Mouse (Mus musculus): ENCODE measurements around the gene Sv2a. TPM values are rescaled to one million over a fixed set of nuclear protein-coding genes. Genes with fewer than 3 reads are reported as not detected.
"Not testable (repeated sequence)": the region's sequence is repeated elsewhere in the genome, so short reads cannot be mapped to it uniquely, and the experiment has no call there.

Gene Sv2a
- polyA plus RNA-seq, 1 experiment from 2014 or later: 72.0 TPM

DNA sequence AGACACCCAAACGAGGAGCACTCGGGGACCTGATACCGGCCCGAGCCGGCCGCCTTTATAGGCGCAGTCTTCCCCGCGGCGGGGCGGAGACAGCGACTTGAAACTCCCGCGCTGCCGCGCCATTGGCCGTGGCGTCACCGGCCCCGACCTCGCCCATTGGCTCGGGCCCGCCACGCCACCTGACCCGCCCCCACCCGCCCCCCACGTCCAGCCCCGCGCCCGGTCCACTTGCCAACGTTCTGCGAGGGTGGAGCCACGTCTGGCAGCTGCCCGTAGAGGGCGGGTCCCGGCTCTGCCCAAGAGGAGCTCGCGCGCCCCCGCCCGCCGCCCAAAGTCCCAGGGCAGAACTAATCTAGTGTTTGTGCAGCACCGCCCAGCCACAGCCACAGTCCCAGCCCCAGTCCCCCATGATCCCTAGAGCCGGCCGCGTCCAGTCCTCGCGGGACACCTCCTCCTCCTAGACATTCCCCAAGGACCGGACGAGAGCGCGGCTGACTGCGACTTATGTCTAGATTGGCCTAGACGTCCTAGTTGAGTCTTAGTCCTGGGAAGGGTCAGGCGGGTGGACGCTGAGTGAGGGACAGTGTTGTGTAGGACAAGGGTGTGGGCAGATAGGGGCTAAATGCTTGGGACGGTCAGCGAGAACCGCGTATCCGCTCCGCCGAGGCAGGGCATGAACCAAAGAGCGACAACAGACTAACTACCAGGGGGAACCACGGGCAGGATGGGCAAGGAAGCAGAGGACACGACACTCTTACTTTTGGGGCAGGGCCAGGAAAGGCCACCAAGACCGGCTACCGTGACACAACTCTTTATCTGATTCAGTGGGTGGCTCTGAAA is 58.2 kb downstream of the Sv2a start, which contains the start of gene Hist2h3c2:
Gene Hist2h3c2 (minus strand): TSS at position 174 of the 840 bp plus-strand sequence.
- ATAC-seq: peak; percentile 94
- not testable (repeated sequence) for H3K9me3 ChIP-seq, H3K36me3 ChIP-seq, H3K27me3 ChIP-seq
- under 1% methylated on average over 24 of the region's 68 CpGs for WGBS
- Histone ChIP-seq H3K4me1 (replicated peaks) (peaks cover 27% of the 10 kb centered on the region), H3K4me2 (replicated peaks) (peak within 1 kb of the TSS; percentile 57), H3K9ac (replicated peaks) (peak within 1 kb of the TSS; percentile 54), H3K4me3 (replicated peaks) (peak within 1 kb of the TSS; percentile 41), H3K27ac (peak within 1 kb of the TSS; percentile 80)

DNA sequence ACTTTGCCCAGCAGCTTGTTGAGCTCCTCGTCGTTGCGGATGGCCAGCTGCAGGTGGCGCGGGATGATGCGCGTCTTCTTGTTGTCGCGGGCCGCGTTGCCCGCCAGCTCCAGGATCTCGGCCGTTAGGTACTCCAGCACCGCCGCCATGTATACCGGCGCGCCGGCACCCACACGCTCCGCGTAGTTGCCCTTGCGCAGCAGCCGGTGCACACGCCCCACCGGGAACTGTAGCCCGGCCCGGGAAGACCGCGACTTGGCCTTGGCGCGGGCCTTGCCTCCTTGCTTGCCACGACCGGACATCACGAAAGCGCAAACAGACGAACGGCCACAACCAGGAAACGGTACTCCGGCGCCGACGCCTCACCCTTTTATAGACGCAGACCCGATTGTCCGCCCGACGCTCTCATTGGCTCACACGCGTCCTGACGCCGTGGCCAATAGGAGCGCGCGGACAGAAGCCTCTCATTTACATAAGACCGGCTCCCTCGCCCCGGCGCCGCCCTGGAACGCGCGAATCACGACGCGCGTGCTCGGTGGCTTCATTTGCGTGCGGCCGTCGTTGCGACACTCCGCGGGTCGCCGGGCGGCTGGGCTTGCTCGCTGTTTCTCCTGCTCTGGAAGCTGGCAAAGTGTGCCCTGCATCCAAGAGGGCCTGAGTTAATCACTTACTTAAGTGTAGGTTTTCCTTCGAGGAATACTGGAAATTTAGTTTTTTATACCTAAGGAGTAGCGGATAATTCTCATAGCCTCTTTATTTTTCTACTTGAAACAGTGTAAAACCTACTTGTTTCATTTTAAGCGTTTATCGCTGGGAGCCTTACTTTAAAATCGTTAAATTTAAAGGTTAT is 59.2 kb downstream of the Sv2a start, which contains the start of gene Hist2h2aa2:
Gene Hist2h2aa2 (minus strand): TSS at position 328 of the 850 bp plus-strand sequence.
- H3K4me3 ChIP-seq (replicated peaks): peak within 1 kb of the TSS; percentile 41
- peak; percentile 83 for ATAC-seq
- WGBS: 3% methylated on average over 40 of the region's 85 CpGs

DNA sequence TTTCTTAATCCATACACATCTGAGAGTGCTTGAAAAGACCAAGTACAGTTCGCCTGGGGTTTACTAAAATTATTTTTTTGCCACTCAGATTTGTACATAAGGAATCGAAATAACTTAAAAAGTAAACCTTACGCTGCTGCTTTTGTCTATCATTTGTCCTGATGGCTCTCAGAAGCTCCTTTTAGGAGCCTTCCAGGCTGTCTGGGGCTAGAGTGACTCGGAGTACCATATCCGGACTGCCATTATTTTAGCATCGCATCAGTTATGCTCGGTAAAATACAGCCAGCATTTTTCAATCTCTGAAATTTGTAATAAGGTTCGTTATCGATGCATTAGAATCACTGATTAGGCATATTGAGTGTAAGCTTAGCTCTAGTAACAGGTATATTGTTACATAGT is 59.8 kb downstream of the Sv2a start:
- peaks cover 35% of the 10 kb centered on the region for H3K4me1 ChIP-seq (replicated peaks)

More for the DNA sequence above, 59.2 kb downstream of the Sv2a start, which contains the start of gene Hist2h2aa2:
- H3K9me3 ChIP-seq, H3K27me3 ChIP-seq, H3K36me3 ChIP-seq: not testable (repeated sequence)
- peak within 1 kb of the TSS; percentile 55 for H3K9ac ChIP-seq (replicated peaks)
- peak within 1 kb of the TSS; percentile 46 for H3K4me2 ChIP-seq (replicated peaks)
- peak within 1 kb of the TSS; percentile 83 for H3K27ac ChIP-seq
- H3K4me1 ChIP-seq (replicated peaks): peaks cover 35% of the 10 kb centered on the region

DNA sequence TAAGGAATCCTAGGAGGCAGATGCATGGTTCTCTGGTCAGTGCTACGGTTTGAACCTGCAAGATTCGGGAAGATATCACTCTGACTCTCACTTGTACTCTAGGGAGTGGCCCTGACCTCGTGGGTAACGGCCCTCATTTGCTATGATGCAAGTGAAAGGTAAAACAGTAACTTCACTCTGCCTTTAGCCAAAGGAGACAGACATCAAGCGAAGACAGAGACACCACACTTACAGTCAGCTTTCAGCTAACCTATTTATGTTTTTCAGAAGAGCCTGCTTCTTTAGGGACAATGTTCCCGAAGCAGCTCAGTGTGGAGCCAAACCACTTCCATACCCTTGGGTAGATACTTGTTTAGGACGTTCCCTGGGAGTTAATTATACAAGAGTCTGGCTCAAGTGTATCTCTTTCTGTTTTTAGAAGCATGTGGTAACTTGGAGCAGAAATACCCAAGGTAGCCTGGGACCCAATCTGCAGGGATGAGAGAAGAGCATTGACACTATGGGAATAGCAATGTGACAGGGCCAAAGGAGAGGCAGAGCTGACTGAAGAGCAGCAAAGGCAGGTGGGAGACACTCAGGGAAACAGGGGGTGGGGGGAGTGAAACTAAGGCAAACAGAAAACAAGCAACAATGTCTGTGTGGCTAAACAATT is 63.1 kb downstream of the Sv2a start:
- Histone ChIP-seq H3K27me3 (no peaks in the 10 kb centered on the region), H3K4me2 (replicated peaks) (peak overlapping the region; percentile 63), H3K9me3 (no peaks in the 10 kb centered on the region), H3K36me3 (no peaks in the 10 kb centered on the region), H3K4me1 (replicated peaks) (peaks cover 38% of the 10 kb centered on the region), H3K4me3 (replicated peaks) (peak overlapping the region; percentile 42; the same call in 1 of the 2 replicates), H3K27ac (peak overlapping the region; percentile 94), H3K9ac (replicated peaks) (no peak overlapping the region)
- WGBS: 88% methylated on average over 7 of the region's 7 CpGs
- ATAC-seq: no peak

More for the DNA sequence above, 59.8 kb downstream of the Sv2a start:
- Histone ChIP-seq H3K36me3 (no peaks in the 10 kb centered on the region), H3K9me3 (no peaks in the 10 kb centered on the region), H3K27me3 (no peaks in the 10 kb centered on the region), H3K9ac (replicated peaks) (peak overlapping the region; percentile 55), H3K4me2 (replicated peaks) (peak overlapping the region; percentile 44), H3K27ac (peak overlapping the region; percentile 83), H3K4me3 (replicated peaks) (peak overlapping the region; percentile 22)
- WGBS: 74% methylated on average over 9 of the region's 9 CpGs
- ATAC-seq: no peak

Small RNA genes within 50 kb of the gene (microRNA-seq; reads per million reads assigned to microRNA genes)
- not detected for gene Gm44492
- gene Gm47311: not detected

Other genes starting within 250 kb of the Sv2a start
- gene Plekho1, start 185.2 kb upstream of the Sv2a start, polyA plus RNA-seq (2015; fragmentation: Nextera tagmentation; extraction: Ambion mirVana): 61.2 and 77.0 TPM in 2 replicates
- 63.7 and 67.4 TPM in 2 replicates for gene Vps45, start 122.7 kb upstream of the Sv2a start, polyA plus RNA-seq (2015; fragmentation: Nextera tagmentation; extraction: Ambion mirVana)
- 10.2 and 11.4 TPM in 2 replicates for gene Otud7b, start 76.6 kb upstream of the Sv2a start, polyA plus RNA-seq (2015; fragmentation: Nextera tagmentation; extraction: Ambion mirVana)
- gene Mtmr11, start 19.1 kb upstream of the Sv2a start, polyA plus RNA-seq (2015; fragmentation: Nextera tagmentation; extraction: Ambion mirVana): 9.1 and 12.2 TPM in 2 replicates
- 152 and 154 TPM in 2 replicates for gene Sf3b4, start 8.8 kb upstream of the Sv2a start, polyA plus RNA-seq (2015; fragmentation: Nextera tagmentation; extraction: Ambion mirVana)
- gene Bola1, start 38.6 kb downstream of the Sv2a start, polyA plus RNA-seq (2015; fragmentation: Nextera tagmentation; extraction: Ambion mirVana): 67.7 and 70.4 TPM in 2 replicates
- gene Hist2h2ab, start 38.7 kb downstream of the Sv2a start, polyA plus RNA-seq (2015; fragmentation: Nextera tagmentation; extraction: Ambion mirVana): 0.71 TPM in 1 of 2 replicates, not detected in the other
- gene Hist2h2ac, start 39.7 kb downstream of the Sv2a start, polyA plus RNA-seq (2015; fragmentation: Nextera tagmentation; extraction: Ambion mirVana): 4.4 and 5.4 TPM in 2 replicates
- gene Hist2h2be, start 40.0 kb downstream of the Sv2a start, polyA plus RNA-seq (2015; fragmentation: Nextera tagmentation; extraction: Ambion mirVana): 5.9 and 6.5 TPM in 2 replicates
- 6.9 and 7.8 TPM in 2 replicates for gene Hist2h3c2, start 58.0 kb downstream of the Sv2a start, polyA plus RNA-seq (2015; fragmentation: Nextera tagmentation; extraction: Ambion mirVana)
- 75.5 and 102 TPM in 2 replicates for gene Hist2h2aa2, start 59.1 kb downstream of the Sv2a start, polyA plus RNA-seq (2015; fragmentation: Nextera tagmentation; extraction: Ambion mirVana)
- gene Hist2h2aa1, start 64.3 kb downstream of the Sv2a start, polyA plus RNA-seq (2015; fragmentation: Nextera tagmentation; extraction: Ambion mirVana): 23.2 and 42.5 TPM in 2 replicates
- 0.34 TPM in 2 replicates for gene Hist2h3c1, start 65.5 kb downstream of the Sv2a start, polyA plus RNA-seq (2015; fragmentation: Nextera tagmentation; extraction: Ambion mirVana)
- 11.1 and 13.2 TPM in 2 replicates for gene Hist2h4, start 82.2 kb downstream of the Sv2a start, polyA plus RNA-seq (2015; fragmentation: Nextera tagmentation; extraction: Ambion mirVana)
- gene Hist2h3b, start 87.5 kb downstream of the Sv2a start, polyA plus RNA-seq (2015; fragmentation: Nextera tagmentation; extraction: Ambion mirVana): 47.8 and 48.8 TPM in 2 replicates
- 9.1 TPM in 2 replicates for gene Hist2h2bb, start 88.6 kb downstream of the Sv2a start, polyA plus RNA-seq (2015; fragmentation: Nextera tagmentation; extraction: Ambion mirVana)
- gene Fcgr1, start 112.8 kb downstream of the Sv2a start, polyA plus RNA-seq (2015; fragmentation: Nextera tagmentation; extraction: Ambion mirVana): 1.2 and 1.9 TPM in 2 replicates

Measured in midbrain, embryonic 13.5 days (tissue).